Mouse (Mus musculus): ENCODE results near the gene Gm49027. TPM values are rescaled to one million over a fixed set of nuclear protein-coding genes. Genes with fewer than 3 reads are reported as not detected.

The Gm49027 gene
- total RNA-seq (2023), result 1 to 10 TPM; 5.8 to 8.8 TPM

DNA sequence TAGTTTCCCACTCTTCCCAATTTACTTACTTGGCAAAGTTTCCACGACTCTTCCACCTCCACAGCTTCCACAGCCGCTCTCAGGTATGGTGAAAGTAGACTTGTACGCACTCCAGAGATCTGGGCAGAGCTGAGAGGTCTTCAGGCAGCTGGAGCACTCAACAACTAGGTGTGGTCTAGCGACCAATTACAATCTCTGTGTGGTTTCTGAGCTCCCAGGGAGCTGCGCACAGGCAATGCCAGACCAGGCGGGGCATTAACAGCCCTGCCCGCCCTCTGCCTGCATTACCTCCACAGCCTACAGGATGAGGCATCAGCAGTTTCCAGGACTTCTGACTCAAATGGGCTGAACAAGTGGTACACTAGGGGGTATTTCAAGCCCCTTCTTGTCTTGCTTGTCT, at the start of gene Gm49027:
TSS of gene Gm49027 (minus strand) at position 208 of the 400 bp plus-strand sequence.

DNA sequence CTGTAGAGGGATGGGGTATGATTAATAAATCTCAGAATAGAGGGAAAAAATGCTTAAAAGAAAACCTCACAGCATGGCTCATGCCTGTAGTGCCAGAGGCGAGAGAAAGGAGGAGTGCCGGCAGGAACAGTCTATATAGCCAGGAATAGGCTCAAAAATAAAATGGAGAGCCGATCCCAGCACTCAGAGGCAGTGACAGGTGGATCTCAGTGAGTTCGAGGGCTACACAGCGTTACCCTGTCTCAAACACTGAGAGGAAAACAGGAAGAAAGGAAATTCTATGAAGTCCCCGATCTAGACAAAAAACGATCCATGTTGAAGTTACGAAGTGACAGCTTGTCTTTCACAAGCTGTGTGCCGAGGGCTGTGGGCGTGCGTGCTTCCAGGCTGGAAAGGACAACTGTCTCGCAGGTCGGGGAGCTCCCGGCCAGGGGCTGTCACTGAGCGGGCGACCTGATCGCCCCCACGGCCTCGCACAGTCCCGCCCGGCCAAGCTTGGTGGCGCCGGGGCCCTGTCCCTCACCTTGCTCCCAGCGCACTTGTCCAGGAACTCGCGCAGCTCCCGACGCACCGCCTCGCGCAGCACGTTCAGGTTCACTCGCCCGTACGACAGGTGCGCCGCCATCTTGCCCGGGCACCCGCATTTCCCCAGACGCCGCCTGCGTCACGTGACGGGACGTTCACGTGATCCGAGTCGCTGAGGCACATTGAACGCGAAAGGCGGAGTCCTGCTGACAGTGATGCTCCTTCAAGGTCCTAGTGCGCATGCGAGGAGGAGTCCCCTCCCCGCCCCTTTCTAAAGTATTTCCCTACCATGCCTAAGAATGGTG, 47.3 kb upstream of the Gm49027 start, which contains the start of gene Vps33a:
TSS of gene Vps33a (minus strand) at position 682 of the 830 bp plus-strand sequence.

DNA sequence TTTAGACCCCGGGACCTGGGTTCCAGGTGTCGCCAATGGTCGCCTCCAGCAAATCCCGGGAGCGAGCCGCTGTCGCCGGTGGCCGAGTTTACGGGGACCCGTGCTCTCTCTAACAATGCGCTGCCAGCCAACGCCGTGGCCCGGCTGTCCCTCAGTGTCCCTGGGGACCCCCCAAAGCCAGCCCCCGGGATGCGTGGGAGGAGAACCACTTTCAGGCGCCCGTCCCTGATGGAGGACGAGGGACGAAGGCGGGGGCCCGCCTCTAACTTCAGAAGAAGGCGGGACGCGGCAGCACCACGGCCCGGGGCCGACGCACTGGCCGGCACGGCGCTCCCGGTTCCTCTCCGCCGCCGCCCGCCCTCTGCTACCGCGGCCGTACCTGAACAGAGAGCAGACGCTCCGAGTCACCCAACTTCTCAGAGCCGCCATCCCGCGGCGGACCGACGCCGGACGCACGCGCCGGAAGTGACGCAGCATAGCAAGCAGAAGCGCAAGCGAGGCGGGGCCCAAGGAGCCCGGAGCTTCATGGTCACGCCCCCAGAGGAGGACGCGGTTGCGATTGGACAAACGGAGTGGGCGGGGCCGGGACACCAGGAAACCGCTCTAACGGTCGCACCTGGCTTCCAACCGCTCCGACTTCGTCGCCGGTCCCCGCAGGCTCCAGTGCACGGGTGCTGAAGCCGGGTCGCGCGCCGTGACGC, 1.4 kb downstream of the Gm49027 start, which contains the start of gene Diablo:
TSS of gene Diablo (minus strand) at position 485 of the 701 bp plus-strand sequence.

DNA sequence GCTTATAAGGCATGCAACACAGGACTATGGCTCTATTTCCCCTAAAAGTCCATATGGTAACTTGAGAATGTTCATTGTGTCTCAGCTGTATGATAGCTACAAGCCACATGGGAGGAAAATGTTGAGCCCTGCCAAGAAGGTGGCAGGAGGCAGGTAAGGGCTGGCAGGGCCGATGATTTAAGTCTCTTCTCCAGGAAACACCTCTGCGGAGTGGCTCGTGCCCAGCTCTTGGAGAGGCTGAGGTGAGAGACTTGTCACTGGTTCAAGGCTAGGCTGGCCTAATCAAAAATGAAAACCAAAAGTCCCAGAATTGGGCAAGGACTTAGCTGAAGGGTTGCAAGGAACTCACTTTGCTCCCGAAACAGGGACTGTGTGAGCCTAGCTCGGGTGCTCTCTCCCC, 15.1 kb downstream of the Gm49027 start, which contains the start of gene B3gnt4:
TSS of gene B3gnt4 (plus strand) at position 301 of the 400 bp plus-strand sequence.

DNA sequence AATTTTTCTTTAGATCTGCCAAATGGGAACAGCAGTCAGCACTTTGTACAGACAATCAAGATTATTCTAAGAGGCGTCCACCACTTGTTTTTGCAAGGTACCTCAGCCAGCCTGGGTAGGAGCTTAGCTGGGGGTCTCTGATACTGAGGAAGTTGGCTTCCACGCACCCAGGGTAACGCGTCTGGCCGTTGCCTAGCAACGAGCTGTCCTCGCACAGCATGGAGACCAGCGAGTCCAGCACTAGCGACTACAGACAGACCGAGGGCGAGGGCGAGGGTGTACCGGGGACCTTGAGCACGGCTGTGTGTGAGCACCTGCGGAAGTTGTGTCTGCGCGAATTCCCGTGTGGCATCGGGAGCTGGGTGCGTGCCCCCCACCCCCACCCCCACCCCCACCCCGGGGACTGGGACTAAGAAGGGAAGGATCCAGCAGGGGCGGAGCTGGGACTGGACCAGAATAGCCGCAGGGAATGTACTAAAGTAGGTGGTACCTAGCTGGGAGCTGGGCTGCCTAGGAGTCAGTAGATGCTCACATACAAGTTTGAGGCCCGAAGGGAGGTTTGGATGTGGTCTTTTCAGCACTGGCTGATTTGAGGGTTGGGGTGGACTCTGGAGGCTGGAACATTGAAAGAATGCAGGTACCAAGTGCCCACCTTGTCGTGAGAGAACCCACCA, 36.0 kb downstream of the Gm49027 start, which contains the start of the genes Lrrc43 and Il31:
TSS of gene Lrrc43 (plus strand) at position 194 of the 674 bp plus-strand sequence.
TSS of gene Il31 (minus strand) at position 378 of the 674 bp plus-strand sequence.

Other genes starting within 250 kb of the Gm49027 start
- 10 to 100 TPM; 18.1 to 18.4 TPM for gene Bcl7a, start 181.7 kb downstream of the Gm49027 start, total RNA-seq (2023)
- 10 to 100 TPM; 79.7 to 85.3 TPM for gene Mlxip, start 130.7 kb downstream of the Gm49027 start, total RNA-seq (2023)
- gene Lrrc43, start 36.2 kb downstream of the Gm49027 start, total RNA-seq (2023), result not detected
- gene Il31, start 36.0 kb downstream of the Gm49027 start, total RNA-seq (2023), result not detected
- not detected for gene B3gnt4, start 15.0 kb downstream of the Gm49027 start, total RNA-seq (2023)
- gene Diablo, start 1.3 kb downstream of the Gm49027 start, total RNA-seq (2023), result 10 to 100 TPM; 67.1 to 73.2 TPM
- gene Vps33a, start 47.5 kb upstream of the Gm49027 start, total RNA-seq (2023), result 10 to 100 TPM; 46.0 to 53.6 TPM
- gene Clip1, start 159.1 kb upstream of the Gm49027 start, total RNA-seq (2023), result 10 to 100 TPM; 76.2 to 90.8 TPM
- 10 to 100 TPM; 76.1 to 90.2 TPM for gene Zcchc8, start 195.6 kb upstream of the Gm49027 start, total RNA-seq (2023)
- 100 to 1,000 TPM; 200 to 220 TPM for gene Rsrc2, start 223.9 kb upstream of the Gm49027 start, total RNA-seq (2023)
- gene Kntc1, start 224.2 kb upstream of the Gm49027 start, total RNA-seq (2023), result 1 to 10 TPM; 3.4 to 4.6 TPM